Mouse (Mus musculus) megakaryocyte, embryonic 14.5 days (primary cell): ENCODE measurements around the gene Ap1b1.

Source experiments
- FLI1 ChIP-seq: IDR thresholded peaks from 2 replicates; pipeline ENCODE4 v1.6.1; 2012; ENCODE audit warnings: low read length, inconsistent platforms, mixed read lengths
- GATA1 ChIP-seq: IDR thresholded peaks from 3 replicates; pipeline ENCODE4 v1.6.1; 2012; ENCODE audit warnings: mixed read lengths, low read length, inconsistent platforms, borderline replicate concordance

GRCm38 (mm10) chr11:5015720-5016119 is 29.1 kb downstream of the Ap1b1 start:
- TF ChIP-seq GATA1 (no peak), FLI1 (no peak)
